Mouse (Mus musculus) lung, adult 2 months (tissue): ENCODE data around the gene Coro1c. TPM values are rescaled to one million over a fixed set of nuclear protein-coding genes. Genes with fewer than 3 reads are reported as not detected.

ENCODE experiments used
- DNase-seq: peaks from one replicate; pipeline ENCODE4 v3.0.0; 2022
- H3K4me1 ChIP-seq: fragments of 200-500 bp; 2 replicates; pipeline ENCODE4 v1.6.1; 2011; ENCODE audit warnings: low read length; ENCODE audit not compliant: control insufficient read depth, insufficient read depth
- H3K4me3 ChIP-seq: fragments of 200-500 bp; replicated peaks from 2 replicates; pipeline ENCODE3; 2011; ENCODE audit warnings: low read depth, mild to moderate bottlenecking, control low read depth, low read length; ENCODE audit errors: extremely low read depth
- CTCF ChIP-seq: fragments of 200-500 bp; IDR thresholded peaks from 2 replicates; pipeline ENCODE4 v1.5.1; 2011; ENCODE audit warnings: mild to moderate bottlenecking, low read length, control low read depth; ENCODE audit not compliant: insufficient read depth
- POLR2A ChIP-seq: fragments of 200-500 bp; IDR thresholded peaks from 2 replicates; pipeline ENCODE4 v1.6.1; 2011; ENCODE audit warnings: low read depth, mild to moderate bottlenecking, control low read depth, low read length, borderline replicate concordance; ENCODE audit errors: extremely low read depth
- WGBS: fragments of 180-500 bp; shearing (Covaris S2); methylation state at CpG from one replicate; pipeline ENCODE4 v1.1.7; 2018; 5-methylcytosine and 5-hydroxymethylcytosine counted together
- polyA plus RNA-seq: library from polyadenylated mRNA; depleted of rRNA; stranded (reverse); fragments of >200 nt; gene quantifications from 2 replicates; pipeline ENCODE4 v1.2.3, GENCODE M21; 2012

The Coro1c gene
- polyA plus RNA-seq, 1 experiment = 104 TPM

DNA sequence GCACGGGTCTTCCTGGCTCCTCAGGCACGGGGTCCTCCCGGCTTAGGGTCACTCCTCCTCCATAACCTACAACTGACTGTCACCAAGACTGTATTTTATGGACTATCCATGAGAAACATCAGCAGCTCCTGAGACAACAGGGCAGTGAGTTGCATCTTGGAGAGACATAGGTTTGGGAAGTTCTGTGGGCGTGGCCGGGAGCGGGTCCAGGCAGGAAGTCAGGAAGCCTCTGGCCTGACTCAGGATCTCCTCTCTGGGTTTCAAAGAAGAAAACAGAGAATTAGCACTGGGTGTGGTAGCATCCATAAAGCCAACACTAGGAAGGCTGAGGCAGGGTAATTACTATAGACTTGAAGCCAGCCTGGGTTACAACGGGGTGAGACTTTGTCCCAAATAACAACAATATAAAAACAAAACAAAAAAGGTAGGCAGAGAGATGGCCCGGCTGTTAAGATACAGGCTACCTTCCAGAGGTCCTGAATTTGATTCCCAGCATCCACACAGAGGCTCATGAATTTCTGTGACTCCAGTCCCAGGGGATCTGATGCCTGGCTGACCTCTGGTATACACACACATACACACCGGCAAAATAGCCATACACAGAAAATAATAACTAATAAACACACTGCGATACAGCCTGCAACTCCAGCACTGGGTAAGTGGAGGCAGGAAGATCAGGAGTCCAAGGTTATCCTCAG lies 21.5 kb upstream of the Coro1c start:
- no peak for DNase-seq
- H3K4me3 ChIP-seq = no peak overlapping the region
- no peak for TF ChIP-seq POLR2A
- no peak for TF ChIP-seq CTCF
- 28% methylated on average over 10 of the region's 10 CpGs for WGBS
- H3K4me1 ChIP-seq = peaks cover 9% of the 10 kb centered on the region

DNA sequence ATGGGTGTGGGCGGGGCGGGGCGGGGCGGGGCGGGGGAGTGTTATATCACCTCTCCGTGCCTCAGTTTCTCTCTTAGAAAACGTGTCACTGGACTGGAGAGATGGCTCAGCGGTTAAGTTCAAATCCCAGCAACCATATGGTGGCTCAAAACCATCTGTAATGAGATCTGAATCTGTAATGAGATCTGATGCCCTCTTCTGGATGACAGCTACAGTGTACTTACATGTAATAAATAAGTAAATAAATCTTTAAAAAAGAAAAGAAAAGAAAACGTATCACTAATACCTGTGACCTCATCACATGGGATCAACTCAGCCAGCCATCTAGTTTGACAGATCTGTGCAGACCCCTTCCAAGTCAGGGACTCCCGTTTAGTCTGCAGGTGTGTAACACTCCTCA lies 21.0 kb upstream of the Coro1c start:
- H3K4me3 ChIP-seq = no peak overlapping the region
- TF ChIP-seq CTCF = no peak
- no peak for TF ChIP-seq POLR2A
- 63% methylated on average over 10 of the region's 10 CpGs for WGBS
- peaks cover 9% of the 10 kb centered on the region for H3K4me1 ChIP-seq
- no peak for DNase-seq

DNA sequence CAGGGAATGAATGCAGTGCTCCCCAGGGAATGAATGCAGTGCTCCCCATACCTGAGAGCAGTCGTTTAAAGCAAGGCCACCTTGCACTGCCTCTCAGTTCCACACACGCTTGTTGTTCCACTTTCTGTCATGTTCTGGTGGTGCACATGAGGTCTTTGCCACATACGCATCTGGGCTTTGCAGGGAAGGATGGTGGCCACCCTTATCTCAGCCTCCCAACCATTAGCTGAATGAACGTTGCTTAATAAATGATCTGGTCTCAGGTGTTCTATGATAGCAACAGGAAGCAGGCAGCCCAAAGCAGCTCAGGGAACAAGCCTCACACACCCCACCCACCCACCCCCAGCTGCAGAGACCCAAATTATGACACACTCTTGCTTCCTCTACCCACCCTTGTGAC lies 16.1 kb upstream of the Coro1c start:
- no peak for DNase-seq
- Histone ChIP-seq H3K4me1 (peaks cover 3% of the 10 kb centered on the region), H3K4me3 (no peak overlapping the region)
- 69% methylated on average over 4 of the region's 4 CpGs for WGBS
- TF ChIP-seq CTCF = no peak
- no peak for TF ChIP-seq POLR2A

DNA sequence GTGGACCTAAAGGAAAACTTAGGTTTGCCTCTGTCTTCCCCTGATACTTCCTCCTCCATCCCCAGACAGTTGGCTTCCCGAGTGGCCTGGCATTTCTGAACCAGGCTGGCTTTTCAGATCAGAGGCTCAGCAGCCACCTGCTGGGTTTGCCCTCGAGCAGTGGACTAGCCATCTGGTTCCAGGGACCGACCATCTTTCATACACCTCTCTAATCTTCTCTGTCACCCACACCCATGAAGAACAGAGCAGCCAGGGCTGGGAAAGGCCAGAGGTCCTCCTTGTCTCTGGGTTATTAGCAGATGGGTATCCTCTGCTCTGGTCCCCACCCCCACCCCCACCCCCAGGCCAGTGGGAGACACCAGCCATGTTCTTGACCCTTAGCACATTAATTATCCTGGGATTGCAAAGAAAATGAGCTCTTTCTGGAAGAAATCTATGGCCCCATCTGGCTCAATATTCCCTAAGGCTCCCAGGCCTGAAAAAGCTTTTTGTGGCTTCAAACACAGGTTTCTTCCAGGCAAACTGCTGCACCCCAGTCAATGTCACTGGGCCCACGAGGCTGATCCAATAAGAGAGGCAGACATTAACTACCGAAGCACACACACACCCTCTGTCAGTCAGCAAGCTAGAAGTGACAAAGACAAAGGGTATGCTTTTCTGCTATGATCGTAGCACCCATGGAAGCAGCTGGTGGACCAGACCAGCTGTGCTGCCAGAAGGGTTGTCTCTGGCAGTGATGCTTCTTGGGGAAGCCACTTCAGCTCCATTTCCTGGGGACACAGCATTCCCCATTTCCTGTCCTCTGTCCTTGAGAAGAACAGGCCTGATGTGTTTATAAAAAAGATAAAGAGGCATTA lies 13.0 kb upstream of the Coro1c start:
- Histone ChIP-seq H3K4me3 (no peak overlapping the region), H3K4me1 (peaks cover 13% of the 10 kb centered on the region)
- no peak for DNase-seq
- no peak for TF ChIP-seq POLR2A
- TF ChIP-seq CTCF = no peak
- WGBS = 48% methylated on average over 6 of the region's 6 CpGs

DNA sequence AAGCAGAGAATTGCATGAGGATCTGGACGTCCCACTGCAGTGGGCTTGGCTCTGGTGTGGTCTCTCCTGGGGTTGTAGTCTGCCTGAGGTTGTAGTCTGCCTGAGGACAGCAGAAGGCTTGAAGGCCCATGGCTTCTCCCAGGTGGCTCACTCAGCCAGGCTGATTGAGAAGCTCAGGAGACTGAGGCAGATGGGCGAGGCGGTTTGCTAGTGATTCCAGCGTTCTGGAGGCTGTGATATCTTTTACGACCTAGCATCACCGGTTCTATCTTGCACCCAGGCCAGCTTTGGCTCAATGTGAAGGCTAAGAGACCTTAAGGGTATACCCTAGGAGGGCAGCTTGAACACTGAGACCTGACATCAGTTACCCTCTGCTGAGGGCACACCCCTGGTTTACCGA lies 10.5 kb upstream of the Coro1c start:
- Histone ChIP-seq H3K4me3 (no peak overlapping the region), H3K4me1 (peaks cover 13% of the 10 kb centered on the region)
- no peak for DNase-seq
- WGBS = 73% methylated on average over 7 of the region's 7 CpGs
- TF ChIP-seq POLR2A (no peak), CTCF (no peak)

DNA sequence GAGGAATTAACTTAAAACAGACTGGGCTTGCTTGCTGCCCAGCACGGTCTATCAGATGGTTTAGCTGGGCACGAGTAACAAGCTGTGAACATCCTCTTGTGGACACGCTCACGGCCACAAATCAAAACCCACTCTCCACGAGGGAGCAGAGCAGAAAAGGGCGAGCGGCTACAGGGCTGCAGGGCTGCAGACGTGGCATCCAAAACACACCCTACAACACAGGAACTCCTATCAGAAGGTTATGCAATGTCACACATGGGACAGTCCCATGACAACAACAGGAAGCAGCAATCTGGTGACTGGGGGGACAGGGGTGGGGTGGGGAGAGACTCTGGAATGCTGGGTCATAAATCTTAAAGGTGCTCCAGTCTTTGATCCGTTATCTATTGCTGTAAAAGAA lies 10.1 kb upstream of the Coro1c start:
- WGBS = 23% methylated on average over 9 of the region's 9 CpGs
- TF ChIP-seq POLR2A = peak; percentile 66; the same call in 1 of the 2 replicates
- TF ChIP-seq CTCF = no peak
- Histone ChIP-seq H3K4me1 (peaks cover 13% of the 10 kb centered on the region), H3K4me3 (no peak overlapping the region)
- DNase-seq = no peak

DNA sequence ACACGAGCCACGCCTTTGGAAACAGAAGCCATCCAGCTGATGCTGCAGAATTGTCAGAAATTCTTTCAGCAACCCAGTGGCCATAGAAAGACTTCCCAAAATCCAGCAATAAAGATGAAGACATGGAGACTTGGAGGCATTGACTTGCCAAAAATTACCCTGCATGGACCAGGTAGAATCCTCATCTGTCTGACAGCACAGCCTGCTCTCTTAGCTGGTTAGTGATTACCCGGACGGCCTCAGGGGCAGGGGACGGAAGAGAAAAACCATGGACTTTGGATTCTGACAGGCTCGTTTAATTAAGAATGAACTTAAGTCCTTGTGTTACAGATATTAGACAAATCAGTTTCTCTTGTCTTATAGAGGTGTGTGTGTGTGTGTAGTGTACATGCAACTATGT lies 2.1 kb upstream of the Coro1c start:
- Histone ChIP-seq H3K4me3 (no peak overlapping the region), H3K4me1 (peaks cover 20% of the 10 kb centered on the region)
- TF ChIP-seq POLR2A = no peak
- TF ChIP-seq CTCF = no peak
- DNase-seq = no peak
- WGBS = 81% methylated on average over 6 of the region's 6 CpGs

DNA sequence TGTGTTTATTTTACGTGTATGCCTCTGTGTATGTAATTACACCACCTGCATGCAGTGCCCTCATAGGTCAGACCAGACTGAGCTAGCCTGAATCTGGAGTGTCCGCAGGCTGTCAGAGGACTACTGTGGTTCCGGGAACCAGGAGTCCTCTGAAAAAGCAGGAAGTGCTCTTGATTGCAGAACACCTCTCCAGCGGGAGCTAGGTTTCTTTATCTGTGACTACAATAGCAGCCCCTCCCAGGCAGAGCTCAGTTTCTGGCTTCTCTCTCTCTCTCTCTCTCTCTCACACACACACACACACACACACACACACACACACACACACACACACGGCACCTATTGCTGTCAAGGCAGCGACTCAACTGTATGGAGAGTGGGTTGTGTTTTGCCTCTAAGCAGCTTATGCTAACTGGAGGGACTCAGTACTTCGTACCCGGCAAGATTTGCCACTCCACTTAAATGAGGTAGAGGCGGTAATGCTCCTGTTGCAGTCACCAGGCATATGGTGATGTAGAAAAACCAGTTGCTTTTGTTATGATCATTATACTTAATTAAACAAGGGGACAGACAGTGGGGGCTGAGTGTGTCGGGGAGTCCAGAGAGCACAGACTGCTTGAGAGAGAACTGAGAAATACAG lies 1.6 kb upstream of the Coro1c start:
- no peak for TF ChIP-seq POLR2A
- no peak for TF ChIP-seq CTCF
- Histone ChIP-seq H3K4me1 (peaks cover 24% of the 10 kb centered on the region), H3K4me3 (no peak overlapping the region)
- 24% methylated on average over 10 of the region's 10 CpGs for WGBS
- DNase-seq = no peak

DNA sequence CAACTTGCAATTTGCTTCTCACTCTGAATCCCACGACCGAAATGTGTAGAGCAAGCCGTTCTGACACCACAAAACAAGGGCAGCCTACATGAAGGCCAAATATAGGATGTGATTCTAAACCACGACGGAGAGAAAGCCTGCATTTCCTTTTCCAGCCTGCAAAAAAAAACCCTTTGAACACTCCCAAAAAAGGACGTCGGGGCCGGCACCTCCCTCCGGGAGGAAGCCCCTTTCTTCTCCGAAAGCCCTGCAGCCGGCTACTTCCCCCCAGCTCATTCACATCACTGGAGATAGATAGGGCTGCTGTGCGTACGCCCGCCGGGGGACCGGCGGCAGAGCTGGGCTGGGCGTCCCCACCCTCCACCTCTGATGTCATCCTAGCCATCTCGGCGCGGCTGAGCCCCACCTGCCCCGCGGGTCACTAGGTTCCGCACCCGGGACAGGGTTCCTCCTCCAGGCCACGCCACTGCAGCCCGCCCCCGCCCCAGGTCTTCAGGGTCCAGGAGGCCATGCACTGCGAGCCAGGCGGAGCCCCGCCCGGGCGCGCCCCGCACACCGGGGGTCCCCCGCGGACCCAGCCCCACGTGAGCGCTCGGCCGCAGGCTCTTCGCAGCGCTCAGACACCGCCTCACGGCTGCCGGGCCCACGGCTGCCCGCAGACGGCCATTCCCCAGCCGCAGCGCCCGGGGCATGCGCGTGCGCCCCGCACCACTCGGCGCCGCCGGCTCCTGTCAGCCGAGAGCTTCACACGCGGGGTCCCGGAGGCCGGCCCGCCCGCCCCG lies 581 bp downstream of the Coro1c start:
- TF ChIP-seq CTCF (no peak), POLR2A (no peak; the same call in 1 of the 2 replicates)
- 1% methylated on average over 69 of the region's 69 CpGs for WGBS
- Histone ChIP-seq H3K4me3 (peak overlapping the region; percentile 83), H3K4me1 (peaks cover 24% of the 10 kb centered on the region)
- peak; percentile 70 for DNase-seq
